Mouse (Mus musculus) macrophage (primary cell): ENCODE data around the gene Fbxo3. TPM values are rescaled to one million over a fixed set of nuclear protein-coding genes. Genes with fewer than 3 reads are reported as not detected.
"Not testable (repeated sequence)": the region's sequence is repeated elsewhere in the genome, so short reads cannot be mapped to it uniquely, and the experiment has no call there.

Experiments
- H3K27ac ChIP-seq: fragments of 350-480 bp; formaldehyde crosslinking; 2 replicates; pipeline ENCODE4 v1.9.0; 2021
- H3K36me3 ChIP-seq: fragments of 350-480 bp; formaldehyde crosslinking; 2 replicates; pipeline ENCODE4 v1.9.0; 2021; ENCODE audit errors: inconsistent target
- H3K4me3 ChIP-seq: fragments of 350-480 bp; formaldehyde crosslinking; 2 replicates; pipeline ENCODE4 v1.9.0; 2021; ENCODE audit errors: inconsistent target
- H3K79me2 ChIP-seq: fragments of 350-480 bp; formaldehyde crosslinking; 2 replicates; pipeline ENCODE4 v1.9.0; 2021; ENCODE audit errors: inconsistent target
- WGBS: methylation state at CpG from one replicate; pipeline ENCODE4 v1.1.7; 2026; ENCODE audit warnings: inconsistent platforms; ENCODE audit not compliant: missing documents; 5-methylcytosine and 5-hydroxymethylcytosine counted together
- polyA plus RNA-seq: library from polyadenylated mRNA; stranded (reverse); fragments of 250-400 nt; gene quantifications from 3 replicates; pipeline ENCODE4 v1.2.4, GENCODE M21; 2018; ENCODE audit warnings: inconsistent platforms

Fbxo3 gene
- polyA plus RNA-seq, 1 experiment from 2014 or later: 26.9 TPM

DNA sequence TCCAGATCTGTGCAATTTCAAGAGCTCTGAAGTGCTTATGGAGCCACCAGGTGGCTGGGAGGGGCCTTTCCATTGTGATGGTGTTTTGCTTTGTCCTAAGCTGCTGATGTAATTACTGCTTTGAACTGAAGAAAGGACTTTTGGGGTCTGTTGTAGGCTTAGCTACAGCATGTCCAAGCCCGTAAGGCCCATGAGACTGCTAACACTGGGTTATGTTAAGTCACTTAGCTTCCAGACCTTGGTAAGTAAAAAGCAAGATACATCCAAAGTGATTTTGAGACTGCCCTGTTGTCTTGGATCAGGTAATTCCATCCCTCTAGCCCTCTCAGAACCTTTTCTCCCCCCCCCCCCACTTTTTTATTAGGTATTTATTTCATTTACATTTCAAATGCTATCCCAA is 69.3 kb downstream of the Fbxo3 start:
- H3K36me3 ChIP-seq, H3K4me3 ChIP-seq, H3K79me2 ChIP-seq, H3K27ac ChIP-seq: not testable (repeated sequence)
- 100% methylated on average over 1 of the region's 1 CpGs for WGBS

DNA sequence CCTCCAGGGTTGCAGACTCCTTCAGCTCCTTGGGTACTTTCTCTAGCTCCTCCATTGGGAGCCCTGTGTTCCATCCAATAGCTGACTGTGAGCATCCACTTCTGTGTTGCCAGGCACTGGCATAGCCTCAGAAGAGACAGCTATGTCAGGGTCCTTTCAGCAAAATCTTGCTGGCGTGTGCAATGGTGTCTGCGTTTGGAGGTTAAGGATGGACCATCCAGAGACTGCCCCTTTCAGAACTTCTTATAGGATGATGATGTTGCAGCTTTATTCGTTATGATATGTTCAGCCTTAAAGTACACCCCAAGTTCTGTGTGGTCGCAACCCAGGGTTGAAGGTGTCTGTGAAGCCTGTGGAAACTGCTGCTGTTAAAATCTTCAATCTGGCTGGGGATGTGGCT is 69.9 kb downstream of the Fbxo3 start:
- not testable (repeated sequence) for H3K27ac ChIP-seq, H3K79me2 ChIP-seq, H3K4me3 ChIP-seq, H3K36me3 ChIP-seq
- 96% methylated on average over 4 of the region's 4 CpGs for WGBS

DNA sequence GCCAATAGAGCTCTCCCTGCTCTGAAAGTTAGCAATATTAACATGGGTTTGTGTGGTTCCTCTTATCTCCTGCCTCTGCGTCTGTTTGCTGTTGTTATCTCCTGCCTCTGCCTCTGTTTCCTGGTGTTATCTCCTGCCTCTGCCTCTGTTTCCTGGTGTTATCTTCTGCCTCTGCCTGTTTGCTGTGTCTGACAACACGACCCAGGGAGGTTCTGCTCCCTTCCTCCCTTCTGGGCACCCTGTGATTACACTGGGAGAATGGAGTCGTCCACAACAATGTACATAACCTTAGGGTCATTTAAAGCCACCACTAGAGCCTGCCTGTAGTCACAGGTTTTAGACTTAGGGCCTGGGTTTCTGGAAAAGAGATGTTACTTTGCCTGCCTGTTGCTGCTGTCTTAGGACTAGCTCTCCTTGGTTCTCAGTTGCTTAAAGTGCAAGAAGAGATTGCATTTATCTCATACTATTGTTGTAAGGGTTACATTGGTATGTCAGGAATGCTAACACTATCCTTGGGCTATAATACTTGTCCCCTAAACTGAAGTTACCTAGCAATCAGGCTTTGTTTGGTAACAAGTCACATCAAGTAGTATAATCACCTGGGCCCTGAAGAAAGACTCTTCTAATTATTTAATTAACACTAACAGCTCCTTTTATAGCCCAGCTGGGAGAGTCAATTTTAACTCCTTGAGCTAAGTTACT is 71.2 kb downstream of the Fbxo3 start:
- Histone ChIP-seq H3K4me3 (no peak overlapping the region), H3K79me2 (no peaks in the 10 kb centered on the region), H3K27ac (no peak overlapping the region), H3K36me3 (no peaks in the 10 kb centered on the region)
- 39% methylated on average over 3 of the region's 3 CpGs for WGBS

DNA sequence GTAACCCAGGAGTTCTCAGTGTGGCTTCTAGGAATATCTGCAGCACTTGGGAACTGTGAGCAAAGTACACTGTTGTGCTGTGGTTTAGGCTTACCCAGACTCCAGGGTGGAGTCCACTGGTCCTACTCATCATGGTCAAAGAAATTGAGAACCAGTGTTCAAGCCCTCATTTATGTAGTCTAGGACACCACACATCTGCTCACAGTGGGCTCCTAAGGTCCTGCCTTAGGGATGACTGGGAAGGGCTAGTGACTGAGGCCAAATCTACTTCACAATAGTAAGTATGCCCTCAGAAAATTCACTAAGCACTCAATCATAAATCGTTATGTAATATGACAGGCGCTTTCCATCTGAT is 71.7 kb downstream of the Fbxo3 start:
- Histone ChIP-seq H3K4me3 (no peak overlapping the region), H3K27ac (no peak overlapping the region), H3K36me3 (no peaks in the 10 kb centered on the region), H3K79me2 (no peaks in the 10 kb centered on the region)
- WGBS: 100% methylated on average over 2 of the region's 2 CpGs

DNA sequence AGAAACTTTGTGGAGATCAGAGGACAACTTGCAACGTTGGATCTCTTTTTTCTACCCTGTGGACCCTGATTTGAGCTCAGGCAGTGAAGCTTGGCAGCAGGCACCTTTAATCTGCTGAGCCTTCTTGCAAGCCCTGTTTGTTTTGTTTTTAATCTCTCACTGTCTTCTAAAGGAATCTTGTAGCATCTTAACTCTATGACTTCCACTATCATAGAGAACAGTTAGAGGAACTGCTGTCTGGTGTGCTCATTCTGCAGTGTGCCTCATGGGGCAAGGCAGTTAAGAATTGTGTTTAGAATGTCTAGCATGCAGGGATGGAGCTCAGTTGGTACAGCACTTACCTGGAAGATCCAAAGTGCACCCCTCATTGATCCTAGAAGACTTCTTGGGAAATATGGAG is 72.4 kb downstream of the Fbxo3 start:
- no peaks in the 10 kb centered on the region for H3K36me3 ChIP-seq
- no peak overlapping the region for H3K4me3 ChIP-seq
- WGBS: 80% methylated on average over 1 of the region's 1 CpGs
- H3K27ac ChIP-seq: no peak overlapping the region
- no peaks in the 10 kb centered on the region for H3K79me2 ChIP-seq

DNA sequence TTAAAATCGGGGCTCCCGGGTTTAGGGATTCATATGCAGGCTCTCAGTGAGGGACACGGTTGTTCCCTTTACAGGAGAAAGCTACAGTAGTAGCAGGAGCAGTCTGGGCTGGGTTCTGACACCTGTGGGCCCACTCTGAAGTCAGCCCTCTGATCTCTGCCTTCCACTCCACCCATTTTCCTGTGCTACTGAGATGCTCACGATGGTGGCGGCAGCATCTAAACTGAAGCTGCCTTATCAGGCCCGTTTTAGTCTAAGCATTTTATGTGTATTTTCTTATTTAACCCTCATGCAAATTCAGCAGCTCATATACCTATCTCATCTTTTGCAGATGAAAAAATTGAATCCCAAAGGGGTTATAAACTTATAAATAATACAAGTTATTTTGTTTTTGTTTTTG is 77.3 kb downstream of the Fbxo3 start:
- Histone ChIP-seq H3K36me3 (no peaks in the 10 kb centered on the region), H3K4me3 (no peak overlapping the region), H3K79me2 (no peaks in the 10 kb centered on the region), H3K27ac (no peak overlapping the region)
- WGBS: 87% methylated on average over 6 of the region's 6 CpGs

DNA sequence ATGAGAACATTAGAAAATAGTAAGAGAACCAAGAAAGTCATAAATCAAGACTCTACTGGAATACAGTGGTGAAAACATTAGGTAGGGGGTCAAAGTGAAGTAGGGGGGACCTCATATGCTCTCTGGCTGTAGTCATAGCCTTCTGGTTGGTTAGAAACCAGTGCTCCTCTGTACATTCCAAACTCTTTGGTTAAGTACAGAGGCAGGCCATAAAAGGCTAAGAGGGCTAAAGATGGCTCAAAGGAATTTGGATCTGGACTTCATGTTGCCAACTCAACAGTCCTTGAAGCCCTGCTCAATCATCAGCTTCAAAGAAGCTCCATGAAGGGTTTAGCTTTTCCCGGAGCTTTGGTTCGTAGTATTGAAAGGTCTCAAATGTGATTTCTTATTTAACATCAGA is 81.5 kb downstream of the Fbxo3 start:
- not testable (repeated sequence) for H3K4me3 ChIP-seq, H3K36me3 ChIP-seq, H3K79me2 ChIP-seq, H3K27ac ChIP-seq
- 100% methylated on average over 2 of the region's 2 CpGs for WGBS

DNA sequence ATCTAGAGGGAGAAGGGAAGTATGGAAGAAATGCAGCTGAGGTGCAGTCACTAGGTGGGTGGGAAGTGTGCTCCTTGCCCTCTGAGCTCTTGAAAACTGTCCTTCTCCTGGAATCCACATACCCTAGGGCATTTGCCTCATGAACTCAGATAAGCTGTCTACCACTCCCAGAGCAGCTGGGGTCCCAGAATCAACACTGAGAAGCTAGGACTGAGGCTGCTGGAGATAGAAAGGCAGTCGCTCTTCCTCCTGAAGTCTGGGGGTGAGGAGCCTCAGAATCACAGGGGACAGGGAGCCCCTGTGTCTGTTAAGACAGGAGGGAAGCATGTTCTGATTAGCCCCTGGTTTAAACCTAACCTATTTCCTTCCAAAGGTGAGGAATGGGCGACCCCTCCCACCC is 82.0 kb downstream of the Fbxo3 start:
- WGBS: 88% methylated on average over 2 of the region's 2 CpGs
- H3K79me2 ChIP-seq: no peaks in the 10 kb centered on the region
- no peaks in the 10 kb centered on the region for H3K36me3 ChIP-seq
- peak overlapping the region; percentile 55 for H3K27ac ChIP-seq
- H3K4me3 ChIP-seq: no peak overlapping the region

DNA sequence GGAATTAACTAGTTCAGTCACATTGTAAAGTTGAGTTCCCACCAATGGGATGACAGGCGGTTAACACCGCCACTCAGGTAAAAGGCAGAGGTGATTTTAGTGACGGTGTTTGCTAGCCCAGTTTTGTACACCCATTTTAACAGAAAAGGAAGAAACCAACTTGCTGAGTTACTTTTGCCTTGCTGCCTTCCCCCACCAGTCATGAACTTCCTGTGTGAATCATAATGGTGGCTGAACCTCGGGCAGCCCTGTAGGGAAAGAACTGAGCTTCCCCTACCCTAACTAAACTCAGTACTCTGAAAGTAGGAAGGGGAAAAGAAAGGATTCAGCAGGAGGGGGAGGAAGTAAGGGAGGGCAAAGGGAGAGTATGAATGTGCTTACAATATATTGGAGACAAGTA is 82.5 kb downstream of the Fbxo3 start:
- Histone ChIP-seq H3K27ac (peak overlapping the region; percentile 55), H3K36me3 (no peaks in the 10 kb centered on the region), H3K4me3 (no peak overlapping the region), H3K79me2 (no peaks in the 10 kb centered on the region)
- 69% methylated on average over 4 of the region's 4 CpGs for WGBS

DNA sequence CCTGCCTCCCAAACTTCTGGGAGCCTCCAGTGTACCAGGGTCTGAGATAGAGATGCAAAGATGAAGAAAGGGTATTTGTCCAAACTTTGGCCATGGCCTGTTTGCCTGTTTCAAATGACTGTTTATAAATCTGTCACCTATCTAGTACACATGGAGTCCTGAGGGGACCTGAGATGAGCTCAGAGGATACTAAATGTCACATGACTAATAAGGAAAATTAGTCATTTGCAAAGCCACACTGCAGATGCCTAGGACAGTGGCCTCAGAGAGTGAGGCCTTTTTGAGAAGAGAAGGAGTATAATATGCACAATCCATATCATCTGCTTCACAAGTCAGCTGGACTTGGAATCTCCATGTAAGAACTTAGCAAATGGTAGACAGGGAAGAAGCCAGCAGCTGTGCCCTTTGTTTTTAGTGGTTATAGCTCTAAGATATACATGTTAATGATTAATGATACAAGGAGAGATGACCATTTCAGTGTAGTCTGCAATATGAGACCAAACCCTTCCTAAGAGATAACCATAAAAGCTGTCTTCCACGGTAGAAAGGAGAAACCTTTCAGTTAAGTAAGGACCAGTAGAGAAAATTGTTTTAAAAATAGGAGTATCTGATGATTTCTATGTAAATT is 83.8 kb downstream of the Fbxo3 start:
- not testable (repeated sequence) for H3K36me3 ChIP-seq, H3K79me2 ChIP-seq, H3K27ac ChIP-seq, H3K4me3 ChIP-seq
- no CpG with 5 or more reads among the region's 1 CpGs for WGBS

Other genes starting within 250 kb of the Fbxo3 start
- 198 to 272 TPM (median 226 TPM) in 3 replicates for gene Caprin1, start 230.1 kb upstream of the Fbxo3 start, polyA plus RNA-seq
- gene Lmo2, start 69.7 kb upstream of the Fbxo3 start, polyA plus RNA-seq: 181 to 268 TPM (median 246 TPM) in 3 replicates
- not detected in 3 replicates for gene 4931422A03Rik, start 640 bp downstream of the Fbxo3 start, polyA plus RNA-seq
- gene Gm10912, start 38.1 kb downstream of the Fbxo3 start, polyA plus RNA-seq: not detected in 3 replicates
- gene Gm10799, start 40.8 kb downstream of the Fbxo3 start, polyA plus RNA-seq: not detected in 3 replicates
- gene Cd59b, start 42.1 kb downstream of the Fbxo3 start, polyA plus RNA-seq: 0.80 to 1.4 TPM in 2 of 3 replicates, not detected in the other
- 6.7 to 13.2 TPM (median 11.5 TPM) in 3 replicates for gene Cd59a, start 68.1 kb downstream of the Fbxo3 start, polyA plus RNA-seq
- gene A930018P22Rik, start 95.0 kb downstream of the Fbxo3 start, polyA plus RNA-seq: not detected in 3 replicates